Mouse (Mus musculus) heart, embryonic 16.5 days (tissue): ENCODE results near the gene T. TPM values are rescaled to one million over a fixed set of nuclear protein-coding genes. Genes with fewer than 3 reads are reported as not detected.
"Not testable (repeated sequence)": the region's sequence is repeated elsewhere in the genome, so short reads cannot be mapped to it uniquely, and the experiment has no call there.

Experiments used
- ATAC-seq: fragments of 200-750 bp; cut with Nextera tagmentation; replicated peaks from 2 replicates; pipeline ENCODE4 v1.8.0; 2017; ENCODE audit warnings: moderate number of reproducible peaks; ENCODE audit not compliant: insufficient read depth, low FRiP score; ENCODE audit errors: extremely low read depth
- H3K27ac ChIP-seq: fragments of 300-500 bp; sonication (generic); 2 replicates; pipeline ENCODE4 v1.5.1; 2014; ENCODE audit warnings: mild to moderate bottlenecking, low read length, control low read depth, moderate library complexity
- H3K27me3 ChIP-seq: fragments of 300-500 bp; sonication (generic); 2 replicates; pipeline ENCODE4 v1.6.1; 2014; ENCODE audit warnings: low read length, mixed read lengths; ENCODE audit not compliant: control insufficient read depth, insufficient read depth
- H3K36me3 ChIP-seq: fragments of 300-500 bp; sonication (generic); 2 replicates; pipeline ENCODE4 v1.6.1; 2014; ENCODE audit not compliant: control insufficient read depth, insufficient read depth
- H3K4me1 ChIP-seq: fragments of 300-500 bp; sonication (generic); 2 replicates; pipeline ENCODE4 v1.6.1; 2014; ENCODE audit warnings: low read length, mixed read lengths; ENCODE audit not compliant: control insufficient read depth, insufficient read depth
- H3K4me2 ChIP-seq: fragments of 300-500 bp; sonication (generic); 2 replicates; pipeline ENCODE4 v1.6.1; 2014; ENCODE audit warnings: low read depth, mild to moderate bottlenecking, control low read depth, low read length
- H3K4me3 ChIP-seq: fragments of 300-500 bp; sonication (generic); 2 replicates; pipeline ENCODE4 v1.5.1; 2014; ENCODE audit warnings: mild to moderate bottlenecking, control low read depth, low read length
- H3K9ac ChIP-seq: fragments of 300-500 bp; sonication (generic); 2 replicates; pipeline ENCODE4 v1.6.1; 2014; ENCODE audit warnings: low read length, control low read depth
- H3K9me3 ChIP-seq: fragments of 300-500 bp; sonication (generic); replicated peaks from 2 replicates; pipeline ENCODE4 v1.6.1; 2016; ENCODE audit warnings: low read length; ENCODE audit not compliant: control insufficient read depth
- WGBS: fragments of 180-500 bp; shearing (Covaris S2); extraction: QIAGEN DNeasy Blood & Tissue Kit; methylation state at CpG from one replicate; pipeline ENCODE4 v1.1.7; 2014; 5-methylcytosine and 5-hydroxymethylcytosine counted together
- polyA plus RNA-seq: library from polyadenylated mRNA; unstranded; fragments of >200 nt; fragmentation: Nextera tagmentation; extraction: Ambion mirVana; gene quantifications from 2 replicates; pipeline ENCODE4 v1.2.1, GENCODE M21; 2015

The T gene
- polyA plus RNA-seq = 0.16 and 0.35 TPM in 2 replicates

DNA sequence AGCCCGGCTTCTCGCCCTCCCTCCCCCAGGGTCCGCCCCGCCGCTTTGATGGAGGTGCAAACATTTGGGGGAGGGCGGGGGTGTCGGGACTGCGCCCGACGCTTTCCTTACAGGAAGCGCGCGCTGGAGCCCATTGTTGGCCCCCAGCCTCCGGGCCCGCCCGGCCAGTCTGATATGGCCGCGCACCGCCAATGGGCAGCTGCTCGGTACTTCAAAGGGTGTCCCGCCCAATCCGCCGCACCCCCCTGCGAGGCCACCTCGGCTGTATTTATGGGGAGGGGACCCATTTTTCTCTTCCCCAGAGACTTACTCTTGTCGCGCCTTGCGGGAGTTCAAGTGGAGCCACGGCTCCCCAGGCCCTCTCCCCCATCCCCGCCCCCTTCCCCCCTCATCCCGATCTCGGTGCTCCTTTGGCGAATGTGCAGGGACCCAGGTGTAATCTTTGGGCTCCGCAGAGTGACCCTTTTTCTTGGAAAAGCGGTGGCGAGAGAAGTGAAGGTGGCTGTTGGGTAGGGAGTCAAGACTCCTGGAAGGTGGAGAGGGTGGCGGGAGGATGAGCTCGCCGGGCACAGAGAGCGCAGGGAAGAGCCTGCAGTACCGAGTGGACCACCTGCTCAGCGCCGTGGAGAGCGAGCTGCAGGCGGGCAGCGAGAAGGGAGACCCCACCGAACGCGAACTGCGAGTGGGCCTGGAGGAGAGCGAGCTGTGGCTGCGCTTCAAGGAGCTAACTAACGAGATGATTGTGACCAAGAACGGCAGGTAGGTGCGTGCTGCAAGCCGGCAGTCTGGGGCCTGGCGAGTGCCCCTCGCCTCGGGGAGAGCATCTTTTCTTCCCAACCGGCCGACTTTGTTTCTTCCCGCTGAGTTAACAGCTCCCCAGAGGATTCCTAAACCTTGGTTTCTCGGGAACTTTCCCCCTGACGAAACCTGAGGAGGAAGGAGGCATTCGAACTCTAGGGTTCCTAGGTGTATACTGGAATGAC is at the start of gene T:
Gene T (plus strand): TSS at position 446 of the 983 bp plus-strand sequence.
- Histone ChIP-seq H3K27me3 (peaks cover 93% of the 10 kb centered on the region), H3K4me1 (peaks cover 15% of the 10 kb centered on the region; the same call in 1 of the 2 replicates), H3K27ac (no peak within 1 kb of the TSS), H3K4me2 (peak within 1 kb of the TSS; percentile 59), H3K4me3 (peak within 1 kb of the TSS; percentile 37), H3K9me3 (no peaks in the 10 kb centered on the region), H3K9ac (no peak within 1 kb of the TSS), H3K36me3 (no peaks in the 10 kb centered on the region)
- WGBS = 1% methylated on average over 65 of the region's 65 CpGs
- ATAC-seq = no peak

DNA sequence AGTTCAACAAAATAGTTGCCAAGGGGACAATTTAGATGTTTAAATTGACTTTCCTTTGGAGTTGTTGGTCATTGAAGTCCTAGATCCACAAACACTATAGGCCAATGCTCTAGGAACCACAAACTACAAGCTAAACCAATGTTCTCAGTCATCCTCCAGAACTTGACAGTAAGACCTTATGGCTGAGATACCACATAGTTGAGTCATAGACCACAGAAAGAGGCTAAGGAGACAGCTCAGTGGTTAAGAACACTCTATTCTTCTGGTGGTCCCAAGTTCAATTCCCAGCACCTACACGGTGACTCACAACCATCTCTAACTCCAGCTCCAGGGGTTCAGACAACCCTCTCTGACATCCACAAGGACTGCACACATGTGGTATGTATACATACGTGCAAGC is 48.8 kb upstream of the T start:
- H3K36me3 ChIP-seq = no peaks in the 10 kb centered on the region
- H3K9me3 ChIP-seq = peaks cover 2% of the 10 kb centered on the region; the same call in 1 of the 2 replicates
- 0 out of 2 replicates have a peak, but pooled peaks cover 4% of the 10 kb centered on the region for H3K4me1 ChIP-seq
- no peak overlapping the region for H3K27ac ChIP-seq
- no peak overlapping the region for H3K4me3 ChIP-seq
- H3K9ac ChIP-seq = no peak overlapping the region
- 85% methylated on average over 2 of the region's 2 CpGs for WGBS
- H3K27me3 ChIP-seq = peaks cover 29% of the 10 kb centered on the region
- no peak for ATAC-seq
- no peak overlapping the region for H3K4me2 ChIP-seq

DNA sequence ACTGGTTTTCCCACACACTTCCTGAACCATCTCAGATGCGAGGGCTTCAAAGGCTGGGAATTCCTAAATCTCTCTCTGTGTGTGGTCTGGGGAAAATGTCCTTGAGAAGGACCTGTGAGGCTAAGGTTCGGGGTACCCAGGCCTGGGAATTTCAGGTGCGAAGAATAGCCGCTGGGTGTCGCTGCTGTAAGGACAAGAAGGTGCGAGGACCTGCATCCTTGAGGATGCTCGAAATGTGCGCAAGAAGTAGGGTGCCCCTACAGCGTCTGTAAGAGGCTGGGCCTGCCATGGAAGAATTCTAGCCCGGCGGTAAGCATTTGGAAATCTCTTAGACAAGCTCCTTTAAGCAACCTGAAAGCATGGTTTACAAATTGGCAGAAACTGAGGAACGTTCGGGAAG is 45.8 kb upstream of the T start:
- H3K9me3 ChIP-seq = no peaks in the 10 kb centered on the region
- no peak for ATAC-seq
- H3K4me3 ChIP-seq = no peak overlapping the region
- H3K27ac ChIP-seq = no peak overlapping the region
- no peak overlapping the region for H3K4me2 ChIP-seq
- WGBS = 3% methylated on average over 13 of the region's 13 CpGs
- peaks cover 43% of the 10 kb centered on the region for H3K27me3 ChIP-seq
- H3K4me1 ChIP-seq = 0 out of 2 replicates have a peak, but pooled peaks cover 4% of the 10 kb centered on the region
- no peaks in the 10 kb centered on the region for H3K36me3 ChIP-seq
- no peak overlapping the region for H3K9ac ChIP-seq

DNA sequence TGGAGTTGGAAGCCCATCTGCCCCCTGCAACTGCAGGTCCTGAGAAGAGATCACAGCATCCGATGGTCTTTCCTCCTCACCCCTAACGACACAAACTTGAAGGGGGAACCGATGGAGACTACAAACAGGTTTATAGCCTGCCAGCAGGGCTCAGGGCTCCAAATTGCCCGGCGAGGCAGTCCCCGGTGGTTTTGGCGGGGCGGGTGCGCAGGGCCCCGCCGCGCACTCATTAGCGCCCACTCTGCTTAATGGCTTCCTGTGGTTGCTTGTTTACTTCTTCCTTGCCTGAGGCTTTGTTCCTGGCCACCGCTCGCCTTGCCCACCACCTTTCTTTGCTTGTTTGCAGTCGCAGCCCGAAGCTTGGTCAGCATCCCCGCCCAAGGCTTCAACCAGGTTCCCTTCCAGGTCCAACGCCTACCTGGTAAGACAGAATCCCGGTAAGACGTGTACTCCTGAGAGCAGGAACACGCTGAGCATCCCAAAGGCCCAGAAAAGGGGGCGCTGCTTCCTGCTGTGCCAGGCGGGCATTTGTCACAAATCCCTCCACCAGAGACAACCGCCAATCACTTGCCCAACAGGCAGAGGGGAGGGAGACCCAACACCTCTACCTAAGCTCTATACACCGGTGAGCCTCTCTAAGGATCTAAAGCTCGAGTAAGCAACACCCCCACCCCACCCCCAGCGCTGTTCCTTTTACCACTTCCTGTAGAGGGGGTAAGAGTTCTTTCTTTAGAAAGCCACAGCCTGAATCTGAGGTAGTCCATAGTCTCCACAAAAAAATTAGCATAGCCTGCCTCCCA is 45.0 kb upstream of the T start:
- H3K36me3 ChIP-seq = no peaks in the 10 kb centered on the region
- no peaks in the 10 kb centered on the region for H3K9me3 ChIP-seq
- no peak overlapping the region for H3K9ac ChIP-seq
- H3K4me3 ChIP-seq = peak overlapping the region; percentile 16
- peak overlapping the region; percentile 40 for H3K4me2 ChIP-seq
- H3K27me3 ChIP-seq = peaks cover 43% of the 10 kb centered on the region
- ATAC-seq = no peak
- 3% methylated on average over 28 of the region's 28 CpGs for WGBS
- no peak overlapping the region for H3K27ac ChIP-seq
- 0 out of 2 replicates have a peak, but pooled peaks cover 4% of the 10 kb centered on the region for H3K4me1 ChIP-seq

DNA sequence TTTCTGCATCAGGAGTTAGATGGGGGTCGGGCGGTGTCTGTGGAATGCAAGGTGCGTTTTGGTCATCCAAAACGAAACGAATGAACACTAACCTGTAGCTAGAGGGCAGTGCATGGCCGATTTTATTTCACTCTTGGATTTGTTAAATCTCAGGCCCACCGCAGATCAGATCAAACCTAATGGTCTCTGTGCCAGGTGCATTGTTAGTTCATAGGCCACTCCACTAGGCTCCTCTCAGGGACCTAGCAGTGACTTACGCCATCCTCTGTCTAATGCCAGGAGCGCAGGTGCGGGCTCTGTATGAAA is 44.5 kb upstream of the T start:
- Histone ChIP-seq H3K27me3 (peaks cover 43% of the 10 kb centered on the region), H3K4me2 (peak overlapping the region; percentile 40)
- 6% methylated on average over 10 of the region's 10 CpGs for WGBS

DNA sequence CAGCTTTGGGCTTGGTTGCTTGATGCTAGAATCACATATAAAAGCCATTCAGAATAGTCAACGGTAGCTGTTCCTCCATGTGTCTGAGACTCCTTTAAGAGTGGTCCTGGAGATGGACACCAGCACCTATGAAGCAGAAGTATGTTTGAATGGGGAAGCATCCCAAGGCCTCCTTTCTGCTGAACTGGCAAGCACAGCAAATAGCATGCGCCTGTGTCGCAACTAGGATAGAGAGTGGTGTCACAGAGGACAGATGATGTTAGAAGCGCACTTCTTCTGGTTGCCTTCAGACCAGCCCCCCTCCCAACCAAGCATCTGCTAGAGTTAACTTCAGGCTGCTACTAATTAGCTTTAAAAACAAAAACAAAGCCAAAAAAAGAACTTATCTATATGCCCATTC is 43.7 kb upstream of the T start:
- H3K4me2 ChIP-seq = no peak overlapping the region
- no peak overlapping the region for H3K9ac ChIP-seq
- 0 out of 2 replicates have a peak, but pooled peaks cover 4% of the 10 kb centered on the region for H3K4me1 ChIP-seq
- no peaks in the 10 kb centered on the region for H3K36me3 ChIP-seq
- no peak overlapping the region for H3K4me3 ChIP-seq
- ATAC-seq = no peak
- 40% methylated on average over 4 of the region's 4 CpGs for WGBS
- no peak overlapping the region for H3K27ac ChIP-seq
- peaks cover 43% of the 10 kb centered on the region for H3K27me3 ChIP-seq
- H3K9me3 ChIP-seq = no peaks in the 10 kb centered on the region

More for the DNA sequence above, 44.5 kb upstream of the T start:
- H3K4me3 ChIP-seq = peak overlapping the region; percentile 16
- no peaks in the 10 kb centered on the region for H3K36me3 ChIP-seq
- H3K9ac ChIP-seq = no peak overlapping the region
- H3K9me3 ChIP-seq = no peaks in the 10 kb centered on the region
- 0 out of 2 replicates have a peak, but pooled peaks cover 4% of the 10 kb centered on the region for H3K4me1 ChIP-seq
- H3K27ac ChIP-seq = no peak overlapping the region
- no peak for ATAC-seq

DNA sequence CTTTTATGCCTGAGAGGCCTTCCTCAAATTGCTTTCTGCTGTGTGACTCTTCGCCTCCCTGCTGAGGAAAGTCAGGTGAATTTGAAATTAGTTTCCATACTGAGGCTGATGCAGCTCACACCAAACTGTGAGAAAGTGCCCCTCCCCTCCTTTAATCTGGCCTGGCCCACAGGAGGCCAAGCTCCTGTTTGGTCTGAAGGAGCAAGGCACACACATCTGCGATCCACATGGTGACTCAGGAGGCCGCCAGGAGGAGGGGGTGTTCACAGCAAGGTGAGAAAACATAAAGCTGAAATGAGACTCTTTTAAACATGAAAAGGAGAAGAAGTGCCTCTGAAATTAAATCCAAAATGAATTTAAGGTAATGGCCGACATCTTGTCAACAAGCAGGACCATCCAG is 37.9 kb upstream of the T start:
- Histone ChIP-seq H3K27me3 (peaks cover 6% of the 10 kb centered on the region; the same call in 1 of the 2 replicates), H3K27ac (no peak overlapping the region), H3K4me3 (no peak overlapping the region), H3K9ac (no peak overlapping the region), H3K36me3 (no peaks in the 10 kb centered on the region), H3K4me1 (no peaks in the 10 kb centered on the region), H3K4me2 (no peak overlapping the region), H3K9me3 (no peaks in the 10 kb centered on the region)
- ATAC-seq = no peak
- WGBS = 72% methylated on average over 4 of the region's 4 CpGs

DNA sequence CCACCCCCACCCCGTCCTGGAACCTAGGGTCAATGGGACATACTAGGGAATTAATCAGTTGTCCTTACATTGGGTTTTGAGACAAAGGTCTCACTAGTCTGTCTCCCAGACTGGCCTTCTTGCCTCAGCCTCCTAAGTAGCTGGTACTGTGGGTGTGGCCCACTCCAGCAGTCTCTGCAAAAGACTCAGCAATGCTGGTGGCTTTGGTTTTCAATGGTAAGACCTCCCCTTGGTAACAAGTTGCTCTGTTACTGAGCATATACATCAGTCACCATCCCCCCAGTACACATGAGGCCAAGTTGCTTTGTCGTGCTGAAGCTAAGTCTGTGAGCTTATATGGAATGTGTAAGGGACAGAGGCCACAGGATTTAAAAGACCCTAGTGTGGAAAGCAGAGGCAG is 36.3 kb upstream of the T start:
- WGBS = 55% methylated on average over 2 of the region's 2 CpGs
- H3K4me1 ChIP-seq = no peaks in the 10 kb centered on the region
- H3K9ac ChIP-seq = no peak overlapping the region
- no peaks in the 10 kb centered on the region for H3K36me3 ChIP-seq
- ATAC-seq = no peak
- H3K9me3 ChIP-seq = no peaks in the 10 kb centered on the region
- H3K27ac ChIP-seq = no peak overlapping the region
- no peak overlapping the region for H3K4me2 ChIP-seq
- no peak overlapping the region for H3K4me3 ChIP-seq
- no peaks in the 10 kb centered on the region for H3K27me3 ChIP-seq

DNA sequence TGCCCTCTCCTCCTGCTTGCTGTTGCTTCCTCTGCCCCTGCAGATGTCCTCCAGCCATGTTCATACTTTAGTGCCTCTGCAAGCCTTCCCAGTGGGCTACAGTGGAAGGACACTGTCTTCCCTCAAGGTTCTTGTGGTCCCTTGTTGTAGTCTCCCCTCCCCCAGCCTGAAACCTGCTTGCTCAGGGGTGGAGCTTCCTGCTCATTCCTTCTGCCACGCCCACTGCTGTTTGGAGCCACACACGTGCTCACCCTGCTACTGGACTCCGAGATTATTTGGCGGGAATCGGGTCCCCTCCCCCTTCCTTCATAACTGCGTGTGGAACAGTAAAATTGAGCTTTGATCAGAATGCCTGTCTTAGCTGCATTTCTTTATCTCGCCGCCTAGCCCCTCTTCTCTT is 30.3 kb upstream of the T start:
- H3K9me3 ChIP-seq, H3K4me3 ChIP-seq, H3K4me1 ChIP-seq, H3K9ac ChIP-seq, H3K27ac ChIP-seq, H3K36me3 ChIP-seq, H3K27me3 ChIP-seq, H3K4me2 ChIP-seq, ATAC-seq: not testable (repeated sequence)
- WGBS = 45% methylated on average over 8 of the region's 8 CpGs
